Mouse (Mus musculus) lung, postnatal 0 days (tissue): ENCODE results near the gene Gm7954. TPM values are rescaled to one million over a fixed set of nuclear protein-coding genes. Genes with fewer than 3 reads are reported as not detected.
"Not testable (repeated sequence)": the region's sequence is repeated elsewhere in the genome, so short reads cannot be mapped to it uniquely, and the experiment has no call there.

Experiments used
- ATAC-seq: fragments of 200-750 bp; cut with Nextera tagmentation; 2 replicates; pipeline ENCODE4 v1.8.0; 2017; ENCODE audit warnings: moderate library complexity
- DNase-seq: peaks from one replicate; pipeline ENCODE4 v3.0.0-alpha.2; 2016; ENCODE audit warnings: low spot score
- H3K27ac ChIP-seq: fragments of 300-500 bp; sonication (generic); 2 replicates; pipeline ENCODE4 v1.5.1; 2014; ENCODE audit warnings: antibody characterized with exemption, mild to moderate bottlenecking, low read length, mixed read lengths
- H3K27me3 ChIP-seq: fragments of 300-500 bp; sonication (generic); replicated peaks from 2 replicates; pipeline ENCODE4 v1.6.1; 2014; ENCODE audit warnings: low read length, mixed read lengths; ENCODE audit not compliant: insufficient read depth
- H3K36me3 ChIP-seq: fragments of 300-500 bp; sonication (generic); 2 replicates; pipeline ENCODE4 v1.6.1; 2014; ENCODE audit warnings: low read length, mixed read lengths; ENCODE audit not compliant: insufficient read depth
- H3K4me1 ChIP-seq: fragments of 300-500 bp; sonication (generic); 2 replicates; pipeline ENCODE4 v1.6.1; 2014; ENCODE audit warnings: antibody characterized with exemption, low read depth, low read length, mixed read lengths; ENCODE audit not compliant: insufficient read depth
- H3K4me2 ChIP-seq: fragments of 300-500 bp; sonication (generic); replicated peaks from 2 replicates; pipeline ENCODE4 v1.6.1; 2014; ENCODE audit warnings: low read depth, mild to moderate bottlenecking, low read length, moderate library complexity, mixed read lengths
- H3K4me3 ChIP-seq: fragments of 300-500 bp; sonication (generic); 2 replicates; pipeline ENCODE4 v1.5.1; 2014; ENCODE audit warnings: low read depth, low read length
- H3K9ac ChIP-seq: fragments of 300-500 bp; sonication (generic); replicated peaks from 2 replicates; pipeline ENCODE4 v1.6.1; 2014; ENCODE audit warnings: low read depth, mild to moderate bottlenecking
- H3K9me3 ChIP-seq: fragments of 300-500 bp; sonication (generic); 2 replicates; pipeline ENCODE4 v1.6.1; 2016; ENCODE audit warnings: low read length, mixed read lengths
- CTCF ChIP-seq: IDR thresholded peaks from 2 replicates; pipeline ENCODE4 v1.5.1; 2016; ENCODE audit warnings: antibody characterized with exemption, mild to moderate bottlenecking
- WGBS: fragments of 180-500 bp; shearing (Covaris S2); extraction: QIAGEN DNeasy Blood & Tissue Kit; methylation state at CpG from one replicate; pipeline ENCODE4 v1.1.7; 2014; 5-methylcytosine and 5-hydroxymethylcytosine counted together
- polyA plus RNA-seq: library from polyadenylated mRNA; unstranded; fragments of >200 nt; fragmentation: Nextera tagmentation; extraction: Ambion mirVana; gene quantifications from 2 replicates; pipeline ENCODE4 v1.2.1, GENCODE M21; 2015

The Gm7954 gene
- polyA plus RNA-seq: not detected in 2 replicates

GRCm38 (mm10) chr14:41453418-41453817 lies at the start of gene Gm7954:
Gene Gm7954 (minus strand): TSS chr14:41453518.
- not testable (repeated sequence) for H3K4me2 ChIP-seq, H3K27me3 ChIP-seq, H3K36me3 ChIP-seq, ATAC-seq, H3K27ac ChIP-seq, H3K4me3 ChIP-seq, H3K9ac ChIP-seq, DNase-seq, H3K9me3 ChIP-seq, H3K4me1 ChIP-seq
- WGBS: no CpG with 5 or more reads among the region's 2 CpGs

GRCm38 (mm10) chr14:41489385-41489784 lies 36.1 kb upstream of the Gm7954 start, which contains the start of gene Gm3486:
Gene Gm3486 (minus strand): TSS chr14:41489485.
- not testable (repeated sequence) for H3K27me3 ChIP-seq, ATAC-seq, H3K4me1 ChIP-seq, H3K9me3 ChIP-seq, H3K36me3 ChIP-seq, H3K4me3 ChIP-seq, DNase-seq, H3K4me2 ChIP-seq, H3K27ac ChIP-seq, H3K9ac ChIP-seq

DNA sequence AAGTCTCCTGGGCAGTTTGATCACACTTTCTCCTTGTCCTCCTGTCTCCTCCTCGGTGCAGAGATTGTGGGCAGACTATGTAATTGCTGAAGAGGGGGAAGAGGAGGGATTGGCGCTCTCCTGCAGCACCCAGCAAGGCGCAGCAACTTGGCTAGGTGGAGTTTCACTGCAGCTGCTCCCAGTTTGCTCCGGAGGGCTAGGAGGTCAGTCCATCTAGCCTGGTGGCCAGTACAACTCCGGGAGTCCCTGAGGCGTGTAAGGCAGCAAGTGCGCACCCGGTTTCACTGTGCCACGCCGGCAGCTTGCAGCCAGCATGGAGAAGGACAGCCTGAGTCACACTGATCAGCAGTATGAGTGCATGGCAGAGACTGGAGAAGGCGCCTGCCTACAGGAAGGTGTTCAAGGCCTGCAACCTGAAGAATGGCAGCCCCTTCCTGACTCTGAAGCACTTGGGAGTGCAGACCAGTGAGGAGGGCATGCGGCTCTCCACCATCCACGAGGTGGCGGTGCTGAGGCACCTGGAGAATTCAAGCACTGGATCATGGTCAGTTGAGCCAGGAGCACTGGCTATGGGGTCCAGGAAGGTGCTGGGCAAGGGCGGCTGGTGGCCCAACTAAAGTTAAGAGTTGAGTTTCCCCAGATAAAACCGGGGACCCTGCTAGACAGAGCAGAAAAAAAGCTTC lies 27.8 kb downstream of the Gm7954 start:
- not testable (repeated sequence) for H3K27ac ChIP-seq, H3K4me2 ChIP-seq, ATAC-seq, H3K36me3 ChIP-seq, H3K4me1 ChIP-seq, H3K4me3 ChIP-seq, H3K27me3 ChIP-seq, H3K9ac ChIP-seq, H3K9me3 ChIP-seq
- TF ChIP-seq CTCF: peak; percentile 41
- 15% methylated on average over 9 of the region's 16 CpGs for whole genome bisulfite sequencing
- peak; percentile 3 for DNase-seq

GRCm38 (mm10) chr14:41424694-41425093 lies 28.6 kb downstream of the Gm7954 start:
- not testable (repeated sequence) for H3K27ac ChIP-seq, ATAC-seq, H3K4me3 ChIP-seq, H3K4me2 ChIP-seq, H3K27me3 ChIP-seq, H3K4me1 ChIP-seq, H3K36me3 ChIP-seq, H3K9ac ChIP-seq, H3K9me3 ChIP-seq
- peak; percentile 2 for DNase-seq
- WGBS: 16% methylated on average over 10 of the region's 14 CpGs

GRCm38 (mm10) chr14:41408181-41408580 lies 45.1 kb downstream of the Gm7954 start, which contains the start of gene Gm6482:
Gene Gm6482 (minus strand): TSS chr14:41408281.
- H3K9me3 ChIP-seq, H3K36me3 ChIP-seq, H3K27me3 ChIP-seq, H3K4me2 ChIP-seq, H3K27ac ChIP-seq, H3K4me1 ChIP-seq, DNase-seq, H3K4me3 ChIP-seq, H3K9ac ChIP-seq, ATAC-seq: not testable (repeated sequence)
- no CpG with 5 or more reads among the region's 2 CpGs for WGBS

Other genes with a start within 250 kb of the Gm7954 start
- 0.07 and 0.11 TPM in 2 replicates for gene Gm2832, start 174.7 kb downstream of the Gm7954 start, polyA plus RNA-seq
- not detected in 2 replicates for gene Gm5798, start 104.9 kb downstream of the Gm7954 start, polyA plus RNA-seq
- not detected in 2 replicates for gene Gm7945, start 67.1 kb downstream of the Gm7954 start, polyA plus RNA-seq
- not detected in 2 replicates for gene Gm6482, start 45.2 kb downstream of the Gm7954 start, polyA plus RNA-seq
- not detected in 2 replicates for gene Gm3486, start 36.0 kb upstream of the Gm7954 start, polyA plus RNA-seq
- gene Gm7970, start 102.1 kb upstream of the Gm7954 start, polyA plus RNA-seq: not detected in 2 replicates
- not detected in 2 replicates for gene 1700049E17Rik2, start 119.7 kb upstream of the Gm7954 start, polyA plus RNA-seq
- not detected in 2 replicates for gene Gm3072, start 171.1 kb upstream of the Gm7954 start, polyA plus RNA-seq
- gene Gm3676, start 193.0 kb upstream of the Gm7954 start, polyA plus RNA-seq: not detected in 2 replicates
- gene Gm8068, start 248.4 kb upstream of the Gm7954 start, polyA plus RNA-seq: not detected in 2 replicates